Mouse (Mus musculus): ENCODE measurements around the gene Mup10.

The Mup10 gene

GRCm38 (mm10) chr4:60582099-60582498 is at the start of gene Mup10:
Gene Mup10, minus strand, starts transcription at chr4:60582199.
- peak; percentile 0 for DNase-seq (ENCODE audit: low read depth, low spot score)

Measured in ES-CJ7 (cell line).